Mouse (Mus musculus) MEL (cell line): ENCODE data around the gene Trit1.

Experiments used
- CHD2 ChIP-seq: IDR thresholded peaks from 2 replicates; pipeline ENCODE4 v1.6.1; 2011; ENCODE audit warnings: low read length, improper control_type of control experiment
- MXI1 ChIP-seq: IDR thresholded peaks from 2 replicates; pipeline ENCODE4 v1.6.1; 2011; ENCODE audit warnings: mild to moderate bottlenecking, low read depth, low read length, improper control_type of control experiment
- POLR2A ChIP-seq, 2 experiments: IDR thresholded peaks; 2 replicates each; pipeline ENCODE4 v1.6.1; 2011 to 2012; ENCODE audit warnings: low read length in 2 of 2, mild to moderate bottlenecking in 2 of 2, control low read depth in 1 of 2, improper control_type of control experiment in 1 of 2, low read depth in 1 of 2, moderate library complexity in 1 of 2; ENCODE audit not compliant: control insufficient read depth in 1 of 2, insufficient read depth in 1 of 2, poor library complexity in 1 of 2
- RAD21 ChIP-seq: IDR thresholded peaks from 2 replicates; pipeline ENCODE4 v1.6.1; 2011; ENCODE audit warnings: mild to moderate bottlenecking, low read depth, low read length, improper control_type of control experiment

DNA sequence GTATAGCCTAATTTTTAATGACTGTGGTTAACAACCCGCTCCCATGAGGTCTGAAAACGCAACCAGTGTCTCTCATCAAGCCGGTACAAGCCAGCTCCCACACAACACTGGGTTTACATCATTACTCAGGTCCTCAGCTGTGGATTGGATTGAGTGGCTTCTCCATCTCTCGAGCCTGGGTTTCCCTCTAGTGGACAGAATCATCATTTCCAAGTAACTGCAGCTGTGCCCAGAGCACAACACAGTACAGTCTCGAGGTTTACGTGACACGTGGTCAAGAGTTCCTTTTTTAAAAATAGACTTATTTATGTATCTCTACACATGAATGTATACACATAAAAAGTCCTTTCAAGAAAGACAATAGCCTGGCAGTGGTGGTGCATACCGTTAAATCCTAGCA, 31.3 kb upstream of the Trit1 start:
- no peak for TF ChIP-seq POLR2A (IDR thresholded peaks at IDR 0.05; ENCODE audit: control insufficient read depth in 1 of 2, insufficient read depth in 1 of 2, low read depth in 1 of 2, low read length in 2 of 2, poor library complexity in 1 of 2)
- no peak for TF ChIP-seq CHD2
- TF ChIP-seq MXI1: no peak; the same call in 1 of the 2 replicates
- TF ChIP-seq RAD21: peak; percentile 92
